Mouse (Mus musculus) embryonic fibroblast, embryonic 13.5 days (primary cell): Measurements from ENCODE around the gene Aldh8a1. TPM values are rescaled to one million over a fixed set of nuclear protein-coding genes. Genes with fewer than 3 reads are reported as not detected.
"Not testable (repeated sequence)": the region's sequence is repeated elsewhere in the genome, so short reads cannot be mapped to it uniquely, and the experiment has no call there.

ENCODE experiments used
- H3K27ac ChIP-seq: 2 replicates; pipeline ENCODE4 v1.5.1; 2012; ENCODE audit warnings: low read length, control low read depth, inconsistent platforms; ENCODE audit not compliant: insufficient read depth
- H3K4me1 ChIP-seq: 2 replicates; pipeline ENCODE4 v1.6.1; 2011; ENCODE audit warnings: low read length; ENCODE audit not compliant: control insufficient read depth, insufficient read depth
- H3K4me3 ChIP-seq: 2 replicates; pipeline ENCODE4 v1.5.1; 2011; ENCODE audit warnings: mild to moderate bottlenecking, control low read depth, low read length; ENCODE audit not compliant: insufficient read depth
- CTCF ChIP-seq: IDR thresholded peaks from 2 replicates; pipeline ENCODE4 v1.5.1; 2011; ENCODE audit warnings: mild to moderate bottlenecking, control low read depth, low read length, moderate library complexity, borderline replicate concordance; ENCODE audit not compliant: insufficient read depth
- POLR2A ChIP-seq: IDR thresholded peaks from 2 replicates; pipeline ENCODE4 v1.6.1; 2011; ENCODE audit warnings: low read depth, mild to moderate bottlenecking, control low read depth, low read length, moderate library complexity
- polyA plus RNA-seq: library from polyadenylated mRNA; stranded (reverse); fragments of >200 nt; gene quantifications from 2 replicates; pipeline ENCODE4 v1.2.4, GENCODE M21; 2011; ENCODE audit warnings: low read depth; ENCODE audit not compliant: missing spikeins, insufficient read length

Aldh8a1 gene
- polyA plus RNA-seq, 1 experiment = not detected

GRCm38 (mm10) chr10:21395426-21396139 is 18.5 kb downstream of the Aldh8a1 start:
- TF ChIP-seq CTCF = no peak
- no peak for TF ChIP-seq POLR2A
- Histone ChIP-seq H3K27ac (no peak overlapping the region), H3K4me3 (no peak overlapping the region), H3K4me1 (peaks cover 7% of the 10 kb centered on the region; the same call in 1 of the 2 replicates)

DNA sequence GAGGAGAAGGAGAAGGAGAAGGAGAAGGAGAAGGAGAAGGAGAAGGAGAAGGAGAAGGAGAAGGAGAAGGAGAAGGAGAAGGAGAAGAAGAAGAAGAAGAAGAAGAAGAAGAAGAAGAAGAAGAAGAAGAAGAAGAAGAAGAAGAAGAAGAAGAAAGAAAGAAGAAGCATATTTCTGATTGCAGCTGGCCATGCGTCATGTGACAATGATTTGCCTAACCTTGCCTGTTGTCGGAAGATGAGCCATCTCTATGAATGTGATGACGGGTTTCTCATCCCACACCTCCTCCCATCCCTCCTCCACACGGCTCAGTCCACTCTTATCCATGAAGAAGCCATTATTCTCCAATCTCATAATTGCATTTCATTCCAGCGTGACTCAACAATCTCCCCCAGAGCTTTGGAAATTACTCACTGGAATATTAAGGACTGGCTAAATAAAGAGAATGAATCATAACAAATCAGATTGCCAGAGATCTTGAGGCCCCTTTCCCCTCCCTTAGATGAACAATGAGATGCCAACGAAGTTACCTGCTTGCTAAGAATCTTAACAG is 21.9 kb downstream of the Aldh8a1 start:
- peaks cover 11% of the 10 kb centered on the region for H3K4me1 ChIP-seq
- peak overlapping the region; percentile 81 for H3K27ac ChIP-seq
- H3K4me3 ChIP-seq = not testable (repeated sequence)

GRCm38 (mm10) chr10:21399622-21400021 is 22.5 kb downstream of the Aldh8a1 start:
- no peak for TF ChIP-seq POLR2A
- no peak for TF ChIP-seq CTCF
- H3K4me1 ChIP-seq = peaks cover 11% of the 10 kb centered on the region
- peak overlapping the region; percentile 81 for H3K27ac ChIP-seq
- H3K4me3 ChIP-seq = no peak overlapping the region

- Histone ChIP-seq H3K4me1 (peaks cover 11% of the 10 kb centered on the region), H3K4me3 (no peak overlapping the region), H3K27ac (peak overlapping the region; percentile 81)
- TF ChIP-seq POLR2A (no peak), CTCF (no peak)
Measured at GRCm38 (mm10) chr10:21400031-21400430, 22.9 kb downstream of the Aldh8a1 start.

DNA sequence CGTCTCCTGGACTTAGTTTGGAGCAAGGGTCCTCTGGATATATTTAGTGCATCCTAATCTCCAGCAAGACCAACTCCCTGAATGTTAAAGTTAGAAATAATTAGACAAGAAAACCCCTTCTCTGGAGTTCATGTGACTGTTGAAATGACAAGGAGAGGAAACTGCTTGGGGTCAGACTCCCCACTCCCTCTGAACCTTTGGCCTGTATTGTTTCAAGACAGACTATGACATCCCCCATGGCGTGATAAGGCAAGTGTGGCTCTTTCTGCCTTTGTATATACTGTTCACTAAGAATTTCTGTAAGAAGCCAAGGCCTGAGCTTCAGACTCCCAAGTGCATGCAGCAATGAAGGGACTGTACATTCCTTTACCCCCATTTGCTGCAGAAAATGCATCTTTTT is 23.4 kb downstream of the Aldh8a1 start:
- peak overlapping the region; percentile 81; the same call in 1 of the 2 replicates for H3K27ac ChIP-seq
- H3K4me1 ChIP-seq = peaks cover 11% of the 10 kb centered on the region
- no peak for TF ChIP-seq POLR2A
- no peak overlapping the region for H3K4me3 ChIP-seq

GRCm38 (mm10) chr10:21401259-21401658 is 24.2 kb downstream of the Aldh8a1 start:
- TF ChIP-seq CTCF (no peak), POLR2A (no peak)
- Histone ChIP-seq H3K27ac (no peak overlapping the region), H3K4me3 (no peak overlapping the region), H3K4me1 (peaks cover 11% of the 10 kb centered on the region)

DNA sequence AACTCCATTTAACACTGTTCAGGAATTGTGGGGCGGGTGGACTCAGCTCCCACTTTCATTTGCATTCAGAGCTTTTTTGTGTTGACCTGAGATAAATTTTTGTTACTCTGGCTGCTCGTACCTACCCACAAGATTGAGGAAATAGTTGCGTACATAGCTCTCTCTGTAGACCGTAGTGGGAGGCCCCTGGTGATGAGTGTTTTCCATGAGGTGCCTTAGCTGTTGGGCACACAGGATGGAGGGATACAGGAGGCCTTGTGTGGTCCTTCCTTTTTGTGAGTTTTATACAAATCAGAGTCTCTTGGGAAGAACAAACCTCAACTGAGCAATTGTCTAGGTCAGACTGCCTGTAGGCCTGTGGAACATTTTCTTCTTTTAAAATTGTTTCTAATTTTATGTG is 27.7 kb downstream of the Aldh8a1 start:
- Histone ChIP-seq H3K27ac (no peak overlapping the region), H3K4me1 (peaks cover 8% of the 10 kb centered on the region; the same call in 1 of the 2 replicates), H3K4me3 (no peak overlapping the region)
- TF ChIP-seq CTCF = no peak
- TF ChIP-seq POLR2A = no peak

- no peak for TF ChIP-seq CTCF
- TF ChIP-seq POLR2A = no peak
- Histone ChIP-seq H3K4me1 (peaks cover 3% of the 10 kb centered on the region; the same call in 1 of the 2 replicates), H3K4me3 (no peak overlapping the region), H3K27ac (no peak overlapping the region)
Measured at GRCm38 (mm10) chr10:21405707-21406534, 28.8 kb downstream of the Aldh8a1 start.

DNA sequence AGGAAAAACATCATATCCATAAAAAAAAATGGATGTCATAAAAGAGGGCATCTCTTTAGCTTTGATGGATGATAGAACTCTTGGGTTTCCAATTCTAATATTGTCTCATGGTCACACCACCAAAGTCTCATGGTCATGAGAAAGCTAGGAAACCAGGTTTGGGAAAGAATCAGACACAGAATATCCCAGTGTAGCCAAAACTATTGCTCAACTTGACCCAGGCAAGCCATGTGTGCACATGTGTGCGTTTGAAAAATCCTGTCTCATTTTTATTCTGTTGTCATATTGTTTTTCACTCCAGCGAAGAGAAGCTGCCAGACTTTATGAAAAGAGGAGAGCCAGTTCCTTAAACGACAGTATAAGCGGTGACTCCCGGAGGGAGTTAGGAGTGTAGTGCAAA is 33.6 kb downstream of the Aldh8a1 start:
- Histone ChIP-seq H3K4me1 (peaks cover 7% of the 10 kb centered on the region; the same call in 1 of the 2 replicates), H3K4me3 (no peak overlapping the region), H3K27ac (peak overlapping the region; percentile 89)
- TF ChIP-seq POLR2A (no peak), CTCF (no peak)

DNA sequence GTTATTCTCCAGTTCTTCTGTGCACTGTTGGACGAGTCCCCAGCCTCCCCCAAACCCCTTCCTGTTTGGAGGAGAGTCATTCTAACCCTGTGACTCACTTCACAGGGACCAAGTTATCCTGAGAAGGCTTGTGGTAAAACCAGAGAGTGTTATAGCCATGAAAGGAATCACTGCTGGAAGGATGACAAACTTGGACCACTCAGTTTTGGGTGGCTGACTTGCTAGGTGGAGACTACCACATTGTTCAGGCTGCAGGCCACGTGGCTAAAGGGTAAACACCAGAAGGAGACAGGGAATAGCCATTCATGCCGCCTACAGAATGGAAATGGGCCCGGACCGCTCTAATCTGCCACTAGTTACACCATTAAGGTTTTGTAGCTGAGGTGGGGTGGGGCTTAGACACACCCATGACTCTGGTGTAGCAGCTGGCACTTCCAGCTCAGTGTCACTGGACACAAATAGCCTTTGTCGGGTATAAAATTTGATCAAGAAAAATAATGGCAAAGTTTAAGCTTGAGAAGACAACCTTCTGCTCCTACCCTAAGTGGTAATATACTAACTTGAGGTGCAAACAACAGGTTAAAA is 34.6 kb downstream of the Aldh8a1 start:
- peaks cover 8% of the 10 kb centered on the region; the same call in 1 of the 2 replicates for H3K4me1 ChIP-seq
- no peak for TF ChIP-seq CTCF
- no peak for TF ChIP-seq POLR2A
- H3K27ac ChIP-seq = peak overlapping the region; percentile 89; the same call in 1 of the 2 replicates
- H3K4me3 ChIP-seq = no peak overlapping the region
